Mouse (Mus musculus) R1 (cell line): Measurements from ENCODE around the gene Homer1.
A peak's percentile ranks its signal among the peaks of the same experiment; 100 is the strongest.

ENCODE experiments used
- DNase-seq: peaks from one replicate; pipeline ENCODE4 v3.0.0-alpha.2; 2018; ENCODE audit warnings: low read depth, low spot score

Homer1 gene

GRCm38 (mm10) chr13:93299316-93299715 is at the start of gene Homer1:
TSS of gene Homer1 (plus strand) at chr13:93299635.
- DNase-seq: no peak

- no peak for DNase-seq
Measured at GRCm38 (mm10) chr13:93251732-93252131, 47.7 kb upstream of the Homer1 start.

GRCm38 (mm10) chr13:93252175-93252574 is 47.3 kb upstream of the Homer1 start:
- no peak for DNase-seq

- no peak for DNase-seq
Measured at GRCm38 (mm10) chr13:93252941-93253340, 46.5 kb upstream of the Homer1 start.

- DNase-seq: no peak
Measured at GRCm38 (mm10) chr13:93267151-93267550, 32.3 kb upstream of the Homer1 start.

GRCm38 (mm10) chr13:93300581-93300980 is 1.1 kb downstream of the Homer1 start:
- no peak for DNase-seq

GRCm38 (mm10) chr13:93301060-93301459 is 1.6 kb downstream of the Homer1 start:
- no peak for DNase-seq

- DNase-seq: no peak
Measured at GRCm38 (mm10) chr13:93302846-93303562, 3.6 kb downstream of the Homer1 start.

- DNase-seq: peak; percentile 96
Measured at GRCm38 (mm10) chr13:93303563-93304250, 4.3 kb downstream of the Homer1 start.

- DNase-seq: peak; percentile 65
Measured at GRCm38 (mm10) chr13:93304251-93305001, 5.0 kb downstream of the Homer1 start.

GRCm38 (mm10) chr13:93305149-93305548 is 5.7 kb downstream of the Homer1 start:
- DNase-seq: no peak

- DNase-seq: no peak
Measured at GRCm38 (mm10) chr13:93305636-93306035, 6.2 kb downstream of the Homer1 start.

- no peak for DNase-seq
Measured at GRCm38 (mm10) chr13:93306545-93306944, 7.1 kb downstream of the Homer1 start.

- DNase-seq: no peak
Measured at GRCm38 (mm10) chr13:93307700-93308099, 8.3 kb downstream of the Homer1 start.

- no peak for DNase-seq
Measured at GRCm38 (mm10) chr13:93309295-93309694, 9.9 kb downstream of the Homer1 start.

- DNase-seq: no peak
Measured at GRCm38 (mm10) chr13:93312518-93312917, 13.1 kb downstream of the Homer1 start.

- DNase-seq: no peak
Measured at GRCm38 (mm10) chr13:93314322-93314721, 14.9 kb downstream of the Homer1 start.

GRCm38 (mm10) chr13:93320089-93320488 is 20.7 kb downstream of the Homer1 start:
- DNase-seq: no peak

- no peak for DNase-seq
Measured at GRCm38 (mm10) chr13:93326326-93326725, 26.9 kb downstream of the Homer1 start.

- no peak for DNase-seq
Measured at GRCm38 (mm10) chr13:93331721-93332120, 32.3 kb downstream of the Homer1 start.

- DNase-seq: no peak
Measured at GRCm38 (mm10) chr13:93332491-93332890, 33.1 kb downstream of the Homer1 start.

- no peak for DNase-seq
Measured at GRCm38 (mm10) chr13:93335337-93335736, 35.9 kb downstream of the Homer1 start.
